Mouse (Mus musculus): ENCODE measurements at regions not wholly inside any gene's neighbourhood (a gene's known extent, or its start where the extent isn't known, plus 50 kb on each side); places are given as distances from the start of the nearest gene placed in this dataset.

DNA sequence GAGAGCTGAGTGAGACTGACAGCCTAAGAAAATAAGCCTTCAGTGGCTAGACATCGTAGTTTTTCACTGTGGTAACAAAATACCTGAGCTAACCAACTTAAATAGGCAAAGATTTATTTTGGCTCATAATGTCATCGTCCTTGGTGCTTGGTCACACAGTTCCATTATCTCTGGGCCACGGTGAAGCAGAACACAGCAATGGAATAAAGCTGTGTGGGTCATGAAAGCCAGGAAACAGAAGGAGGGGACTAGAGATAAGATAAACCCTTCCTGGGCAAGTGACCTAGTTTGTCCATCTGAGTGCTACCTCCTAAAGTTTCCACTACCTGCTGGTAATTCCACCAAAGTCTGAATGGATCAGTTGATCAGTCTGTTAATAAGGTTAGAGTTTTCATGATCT is 134.8 kb upstream of the Gm5129 start:
- TF ChIP-seq GATA1 (IDR thresholded peaks at IDR 0.05; ENCODE audit: low read length) = peak; percentile 16

DNA sequence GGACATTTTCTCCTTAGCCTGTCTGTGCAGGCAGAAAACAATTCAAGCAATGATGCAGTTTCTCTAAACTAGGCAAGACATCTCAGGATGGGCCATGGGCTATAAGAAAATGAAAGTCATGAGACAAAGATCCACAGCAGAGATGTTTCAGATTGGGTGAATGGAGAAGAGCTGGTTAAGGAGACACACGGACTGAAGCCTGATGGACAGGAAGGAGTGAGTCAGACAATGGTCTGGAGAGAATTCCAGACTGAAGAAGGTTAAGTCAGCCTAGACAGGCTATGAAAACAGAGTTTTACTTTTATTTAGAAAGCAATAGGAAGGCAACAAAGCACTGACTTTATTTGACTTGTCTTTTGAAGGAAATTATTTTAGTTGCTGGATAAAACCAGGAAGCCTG is 137.5 kb upstream of the Il6 start:
- TF ChIP-seq GATA1 (IDR thresholded peaks at IDR 0.05; ENCODE audit: low read length) = no peak

DNA sequence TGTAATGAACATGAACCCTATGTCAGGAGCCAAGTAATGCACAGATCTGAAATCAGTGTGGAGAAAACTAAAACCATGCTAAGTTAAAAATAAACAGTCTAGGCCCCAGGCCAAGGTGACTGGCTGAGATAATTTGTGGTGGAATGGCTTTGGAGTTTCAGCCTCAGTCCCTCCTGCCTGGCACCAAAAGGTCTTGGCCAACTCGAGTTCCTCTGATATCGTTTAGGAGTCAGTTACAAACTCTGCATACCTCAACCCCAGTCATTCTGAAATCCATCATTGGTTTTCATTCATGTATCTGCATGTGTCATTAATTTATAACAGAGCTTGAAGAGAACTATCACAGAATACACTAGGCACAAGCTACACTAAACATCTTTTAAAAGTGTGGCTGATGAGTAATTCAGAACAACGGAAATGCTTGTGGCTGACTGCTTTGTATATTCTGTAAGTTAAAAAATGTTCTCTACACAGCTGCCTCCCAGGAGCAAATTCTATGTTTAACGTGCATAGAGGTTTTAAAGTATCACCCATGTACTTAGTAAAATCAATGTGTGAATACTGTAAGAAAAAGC is 125.6 kb upstream of the Il6 start:
- TF ChIP-seq GATA1 (IDR thresholded peaks at IDR 0.05; ENCODE audit: low read length) = no peak

DNA sequence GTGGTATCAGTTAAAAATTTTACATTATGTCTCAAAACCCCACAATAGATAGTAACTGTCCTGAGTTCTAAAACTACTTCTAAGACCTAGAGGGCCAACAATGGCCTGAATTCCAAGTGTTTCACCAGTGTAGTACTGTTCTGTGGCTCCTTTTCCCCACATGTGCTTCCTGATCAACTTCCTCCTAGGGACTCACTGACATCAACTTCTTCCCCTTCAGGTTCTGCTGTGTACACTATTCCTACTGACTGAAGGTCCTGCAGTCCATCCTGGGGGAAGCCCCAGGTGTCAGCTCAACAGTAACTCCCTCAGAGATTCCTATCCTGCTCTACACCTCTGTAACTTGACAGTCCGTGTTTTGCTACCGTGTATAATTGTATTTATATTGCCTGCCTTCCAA is 120.6 kb upstream of the Il6 start:
- no peak for TF ChIP-seq GATA1 (IDR thresholded peaks at IDR 0.05; ENCODE audit: low read length)

DNA sequence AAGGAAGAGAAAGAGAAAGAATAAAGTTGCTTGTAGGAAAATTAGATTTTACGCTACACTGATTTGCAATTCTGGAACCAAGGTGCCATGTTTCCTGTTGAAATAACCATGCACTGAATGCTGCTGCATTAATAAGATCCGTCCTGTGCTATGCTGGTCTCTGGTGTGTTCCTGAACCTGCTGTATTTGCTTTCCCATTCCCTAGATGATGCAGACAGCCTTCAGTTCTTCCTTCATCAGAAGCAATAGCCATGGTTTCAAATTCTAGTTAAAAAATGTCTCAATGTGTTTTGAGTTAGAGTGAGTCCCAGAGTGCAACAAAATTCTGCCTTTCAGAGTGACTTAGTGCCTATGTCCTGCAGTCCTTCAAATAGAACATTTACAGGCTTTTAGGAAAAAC is 120.1 kb upstream of the Il6 start:
- no peak for TF ChIP-seq GATA1 (IDR thresholded peaks at IDR 0.05; ENCODE audit: low read length)

DNA sequence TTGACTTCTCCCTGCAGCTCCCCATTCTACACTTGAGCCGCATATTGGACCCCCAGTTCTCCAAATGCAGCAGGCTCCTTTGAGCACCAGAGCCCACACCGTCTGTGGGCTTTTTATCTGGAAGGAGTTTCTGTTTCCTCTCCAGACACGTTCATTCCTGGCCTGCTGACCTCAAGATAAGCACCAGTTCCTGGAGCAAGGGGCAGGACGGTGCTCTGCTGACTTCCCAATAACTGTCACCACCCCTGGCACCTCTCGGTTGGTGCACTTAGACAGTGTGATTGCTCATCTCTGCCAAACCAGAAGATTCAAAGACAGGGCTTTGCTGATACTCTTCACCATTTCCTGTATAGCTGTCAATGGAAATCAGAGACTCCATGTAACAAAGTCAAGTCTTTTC is 119.1 kb upstream of the Il6 start:
- peak; percentile 56 for TF ChIP-seq GATA1 (IDR thresholded peaks at IDR 0.05; ENCODE audit: low read length)

DNA sequence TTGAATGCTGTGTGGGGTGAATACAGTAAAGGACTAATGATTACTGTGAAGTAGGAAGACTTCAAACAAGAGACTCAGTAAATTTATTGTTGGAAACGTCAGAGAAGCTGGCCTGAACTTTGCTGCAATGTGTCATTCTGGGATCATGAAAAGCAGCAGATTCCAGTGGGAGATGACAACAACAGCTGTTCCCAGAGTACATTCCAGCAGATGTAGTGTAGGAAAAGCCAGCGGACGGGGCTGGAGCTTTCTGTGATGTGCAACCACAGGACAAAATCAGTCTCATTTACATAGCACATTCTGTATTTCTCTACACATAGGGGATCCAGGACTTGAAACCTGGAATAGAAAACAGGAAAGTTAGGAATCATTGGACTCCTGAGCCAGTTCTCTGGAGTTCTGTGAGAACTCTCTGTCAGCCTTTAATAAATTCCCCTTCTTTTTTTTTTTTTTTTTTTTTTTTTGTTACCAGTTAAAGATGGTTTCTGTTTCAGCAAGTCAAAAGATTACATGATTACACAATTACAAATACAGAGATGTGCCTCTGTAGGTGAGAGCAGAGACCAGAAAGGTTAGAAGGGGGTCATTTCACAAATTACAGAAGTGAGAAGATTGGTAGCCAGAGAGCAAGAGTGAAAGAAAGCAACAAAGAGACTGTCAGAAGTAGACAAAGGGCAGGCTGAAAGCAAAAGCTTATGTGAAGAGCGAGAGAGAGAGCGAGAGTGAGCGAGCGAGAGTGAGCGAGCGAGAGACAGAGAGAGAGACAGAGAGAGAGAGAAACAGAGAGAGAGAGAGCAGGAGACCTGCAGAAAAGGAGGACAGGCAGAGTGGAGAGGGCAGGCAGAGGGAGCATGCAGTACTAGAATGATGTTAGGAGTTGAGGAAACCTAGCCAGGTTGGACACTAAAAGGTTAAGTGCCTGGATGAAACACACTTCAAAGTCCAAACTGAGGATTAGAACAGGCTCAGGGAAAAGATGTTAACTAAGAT is 118.0 kb upstream of the Il6 start:
- no peak for TF ChIP-seq GATA1 (IDR thresholded peaks at IDR 0.05; ENCODE audit: low read length)

DNA sequence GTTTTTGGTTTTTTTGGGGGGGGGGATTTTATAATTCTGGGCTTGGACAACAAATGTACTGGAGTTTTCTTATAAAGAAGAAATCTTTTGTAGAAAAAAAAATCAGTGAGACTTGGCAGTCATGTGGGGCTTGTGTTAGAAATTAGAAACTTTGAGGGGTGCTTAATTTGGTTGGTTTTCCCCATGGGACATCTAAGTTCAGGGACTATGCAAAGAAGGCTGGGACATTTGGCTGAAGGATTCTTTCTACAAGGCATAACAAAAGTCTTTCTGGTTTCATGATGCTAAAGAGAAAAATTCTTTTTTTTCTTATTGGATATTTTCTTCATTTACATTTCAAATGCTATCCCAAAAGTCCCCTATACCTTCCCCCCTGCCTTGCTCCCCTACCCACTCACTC is 115.3 kb upstream of the Il6 start:
- TF ChIP-seq GATA1 (IDR thresholded peaks at IDR 0.05; ENCODE audit: low read length) = no peak

DNA sequence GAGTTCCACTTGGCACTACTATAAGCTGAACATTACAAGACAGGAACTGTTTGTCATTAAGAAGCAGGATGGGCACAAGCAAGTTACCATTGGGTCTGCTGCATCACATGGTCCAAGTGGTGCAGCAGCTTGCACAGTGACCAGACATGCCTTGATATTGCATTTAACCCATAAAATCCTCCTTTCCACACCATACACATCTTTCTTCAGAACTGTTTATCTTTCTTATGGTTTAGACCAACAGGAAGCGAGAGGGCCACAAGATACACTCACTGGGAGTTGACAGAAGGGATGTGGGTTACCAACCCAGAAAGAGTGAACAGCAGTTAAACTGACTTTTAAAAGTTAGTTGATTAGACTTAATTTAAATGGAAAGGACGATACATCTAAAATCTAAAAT is 111.2 kb upstream of the Il6 start:
- peak; percentile 20 for TF ChIP-seq GATA1 (IDR thresholded peaks at IDR 0.05; ENCODE audit: low read length)

DNA sequence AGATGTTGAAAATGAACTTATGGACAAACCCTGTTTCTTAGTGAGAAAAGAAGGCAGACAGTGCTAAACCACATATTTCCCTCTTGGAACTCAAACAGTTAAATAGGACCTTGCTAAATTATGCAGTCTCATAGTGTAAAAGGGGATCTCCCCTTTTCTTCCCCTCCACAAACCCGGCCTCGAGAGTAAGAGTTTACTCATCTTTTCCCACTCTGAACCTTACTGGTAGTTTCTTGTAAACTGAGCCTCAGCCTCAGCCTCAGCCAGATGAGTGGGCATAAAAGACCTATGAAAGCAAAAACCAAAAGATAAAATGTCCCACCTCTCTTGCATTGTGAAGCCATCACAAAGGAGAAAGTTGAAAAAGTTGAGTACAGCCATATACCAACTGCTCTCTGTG is 92.6 kb upstream of the Il6 start:
- no peak for TF ChIP-seq GATA1 (IDR thresholded peaks at IDR 0.05; ENCODE audit: low read length)

DNA sequence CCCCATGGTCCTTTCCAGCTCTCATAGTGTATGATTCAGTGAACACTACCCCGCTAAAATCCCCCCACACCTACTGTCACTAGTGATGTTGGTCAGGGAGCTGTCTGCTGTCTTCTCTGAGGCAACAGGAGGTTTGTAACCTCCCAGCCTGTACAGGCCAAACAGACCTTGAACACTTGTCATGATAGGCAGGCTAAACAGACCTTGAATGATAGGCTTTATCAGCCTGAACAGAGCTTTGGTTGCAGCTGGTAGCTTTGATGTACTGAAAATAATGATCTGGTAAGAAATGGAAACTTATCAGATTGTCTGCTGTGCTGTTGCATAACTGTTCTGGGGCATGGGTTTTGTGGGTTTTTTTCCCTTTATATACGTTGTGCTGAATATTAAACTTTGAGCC is 87.4 kb upstream of the Il6 start:
- TF ChIP-seq GATA1 (IDR thresholded peaks at IDR 0.05; ENCODE audit: low read length) = peak; percentile 66

DNA sequence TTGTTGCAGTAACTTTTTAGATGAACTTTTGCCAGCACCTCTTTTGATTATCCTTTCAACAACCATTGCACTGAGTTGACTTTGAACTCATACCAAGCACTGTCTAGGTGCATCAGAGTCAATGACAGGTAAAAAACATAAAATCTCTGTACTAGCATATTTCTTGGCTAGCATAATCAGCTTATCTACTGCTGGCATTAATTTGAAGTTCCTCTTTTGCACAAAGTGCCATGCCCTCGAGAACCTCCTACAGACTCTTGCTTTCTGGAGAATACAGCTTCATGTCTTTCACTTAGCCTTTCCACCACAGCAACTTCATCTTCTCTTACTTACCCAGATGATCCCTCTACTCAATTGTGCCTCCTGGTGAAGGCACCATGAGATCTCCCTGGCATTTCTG is 85.3 kb upstream of the Il6 start:
- TF ChIP-seq GATA1 (IDR thresholded peaks at IDR 0.05; ENCODE audit: low read length) = no peak

DNA sequence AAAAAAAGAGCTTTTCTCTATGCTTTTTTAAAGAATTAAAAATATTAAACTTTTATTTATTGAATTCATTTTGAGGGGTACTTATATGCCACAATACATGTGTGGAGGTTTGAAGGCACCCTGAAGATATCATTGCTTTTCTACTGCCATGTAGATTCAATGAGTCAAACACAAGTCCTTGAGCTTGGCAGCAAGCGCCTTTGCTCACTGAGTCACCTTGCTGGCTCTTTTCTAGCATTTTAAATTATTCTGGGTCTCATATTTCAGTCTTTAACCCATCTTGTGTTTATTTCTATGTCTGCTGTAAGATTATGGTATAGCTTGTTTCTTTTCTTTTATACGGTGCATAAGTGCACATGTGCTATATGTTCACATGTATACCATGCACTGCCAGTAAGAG is 83.5 kb upstream of the Il6 start:
- no peak for TF ChIP-seq GATA1 (IDR thresholded peaks at IDR 0.05; ENCODE audit: low read length)

DNA sequence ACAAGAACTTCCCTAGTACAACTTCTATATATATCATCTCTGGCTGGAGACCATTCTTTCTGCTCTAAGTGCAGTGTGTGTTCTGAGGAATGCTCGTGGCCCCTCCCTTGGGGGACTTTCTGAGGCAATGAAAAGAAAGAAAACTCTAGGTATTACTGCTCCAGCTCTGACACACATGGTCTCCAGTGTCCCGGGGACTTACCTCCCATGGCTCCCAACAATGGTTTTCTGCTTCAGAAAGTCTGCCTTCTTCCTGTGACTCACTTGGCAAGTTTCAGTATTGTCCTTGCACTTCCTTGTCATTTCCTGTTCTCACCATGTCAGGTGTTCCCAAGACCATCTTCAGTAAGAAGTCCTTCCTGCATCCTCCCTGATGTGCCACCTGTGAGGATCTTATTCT is 65.7 kb upstream of the Il6 start:
- TF ChIP-seq GATA1 (IDR thresholded peaks at IDR 0.05; ENCODE audit: low read length) = no peak

DNA sequence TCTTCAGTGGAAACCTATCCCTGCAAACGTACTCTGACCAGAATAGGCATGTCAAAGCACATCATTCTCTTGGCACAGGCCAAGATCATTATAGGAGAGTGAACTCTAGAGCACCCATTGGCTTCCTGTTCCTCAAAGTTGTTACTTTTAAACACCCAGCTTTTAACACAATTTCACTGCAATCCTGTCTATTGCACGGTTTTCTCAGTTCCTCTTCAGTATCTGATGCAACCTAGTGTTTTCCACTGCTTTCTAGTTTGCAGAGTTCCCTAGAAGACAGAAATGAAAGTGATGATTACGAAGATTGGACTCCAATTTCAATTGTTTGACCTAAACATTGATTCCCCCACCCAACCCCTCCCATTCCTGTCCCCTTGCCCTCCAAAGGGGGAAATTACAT is 64.8 kb upstream of the Il6 start:
- no peak for TF ChIP-seq GATA1 (IDR thresholded peaks at IDR 0.05; ENCODE audit: low read length)

DNA sequence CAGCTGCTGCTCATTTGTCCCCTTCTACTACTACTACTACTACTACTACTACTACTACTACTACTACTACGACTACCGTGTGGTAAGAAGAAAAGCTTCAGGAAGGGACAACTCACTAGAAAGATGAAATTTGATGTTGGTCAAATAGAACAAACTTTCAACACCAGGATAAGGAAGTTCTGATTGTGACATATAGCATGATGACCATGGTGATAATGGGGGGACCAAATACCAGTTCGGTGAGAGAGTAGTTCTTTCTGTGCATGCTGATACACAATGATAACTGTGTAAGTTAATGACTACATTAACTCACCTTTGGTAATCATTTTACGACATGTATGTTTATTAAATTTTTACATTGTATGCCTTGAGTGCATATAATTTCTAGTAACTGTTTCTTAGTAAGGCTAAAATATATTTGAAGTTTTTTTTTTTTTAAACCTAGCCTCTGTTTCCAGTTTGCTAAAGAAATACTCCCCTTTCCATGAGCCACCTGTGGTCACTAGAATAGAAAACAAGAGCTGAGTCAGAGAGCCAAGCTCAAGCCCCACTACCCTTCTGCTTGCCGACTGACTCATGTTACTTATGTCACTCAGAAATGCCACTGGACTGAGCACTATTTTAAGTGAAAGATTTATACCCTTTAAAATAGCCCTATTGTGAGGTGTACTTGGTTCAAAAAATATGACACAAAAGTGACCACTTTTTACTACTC is 62.3 kb upstream of the Il6 start:
- no peak for TF ChIP-seq GATA1 (IDR thresholded peaks at IDR 0.05; ENCODE audit: low read length)
